Mouse (Mus musculus) layer of hippocampus, adult 8-10 months (tissue): ENCODE measurements at regions not wholly inside any gene's neighbourhood (a gene's known extent, or its start where the extent isn't known, plus 50 kb on each side); places are given as distances from the start of the nearest gene placed in this dataset.

ENCODE experiments used
- DNase-seq, 2 experiments: peaks; one replicate each; pipeline ENCODE4 v3.0.0; 2022; ENCODE audit warnings: low spot score in 2 of 2

DNA sequence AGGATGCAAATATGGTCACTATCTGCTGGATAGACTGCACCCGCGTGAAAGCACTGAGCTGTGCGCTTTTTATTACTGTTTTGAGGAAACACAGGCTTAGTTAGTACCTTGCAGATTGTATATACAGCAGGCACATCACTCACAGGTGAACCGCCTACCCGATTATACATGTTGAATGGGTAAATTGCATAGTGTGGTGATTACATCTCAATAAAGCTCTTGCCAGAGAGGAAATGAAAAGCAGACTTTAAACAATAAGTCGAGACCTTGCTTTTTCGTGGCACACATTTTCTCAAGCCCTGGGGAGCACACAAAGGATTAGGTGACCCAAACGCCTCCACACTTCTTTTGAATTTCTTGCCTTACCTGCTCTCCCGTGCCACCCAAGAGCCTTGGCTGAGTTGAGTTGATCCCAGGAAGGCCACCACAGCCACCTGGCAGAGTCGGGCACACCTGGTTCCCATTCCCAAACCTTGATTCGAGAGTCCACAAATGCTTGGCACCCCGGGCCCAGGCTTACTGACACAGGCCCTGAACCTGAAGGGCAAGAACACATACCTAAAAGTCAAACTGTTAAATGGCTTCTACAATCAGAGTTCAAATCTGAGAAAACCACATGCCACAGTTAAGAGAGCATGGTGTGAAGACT, 175.4 kb upstream of the Dapk1 start:
- no peak for DNase-seq

DNA sequence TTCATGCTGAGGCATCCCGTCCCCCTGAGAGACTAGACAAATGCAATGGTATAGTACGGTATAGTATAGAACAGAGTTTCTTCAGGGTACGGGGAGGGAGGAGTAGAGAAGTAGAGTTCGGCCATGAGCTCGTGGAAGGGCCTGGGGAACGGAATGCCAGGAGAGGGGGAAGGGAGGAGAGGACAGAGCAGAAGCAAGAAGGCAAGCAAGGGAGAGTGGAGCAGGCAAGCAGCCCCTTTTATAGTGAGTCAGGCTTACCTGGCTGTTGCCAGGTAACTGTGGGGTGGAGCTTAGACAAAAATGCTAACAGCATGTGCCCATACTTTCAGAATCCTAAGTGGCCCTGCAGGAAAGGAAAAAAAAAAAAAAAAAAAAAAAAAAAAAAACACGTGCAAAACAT, 174.7 kb upstream of the Dapk1 start:
- DNase-seq = no peak

DNA sequence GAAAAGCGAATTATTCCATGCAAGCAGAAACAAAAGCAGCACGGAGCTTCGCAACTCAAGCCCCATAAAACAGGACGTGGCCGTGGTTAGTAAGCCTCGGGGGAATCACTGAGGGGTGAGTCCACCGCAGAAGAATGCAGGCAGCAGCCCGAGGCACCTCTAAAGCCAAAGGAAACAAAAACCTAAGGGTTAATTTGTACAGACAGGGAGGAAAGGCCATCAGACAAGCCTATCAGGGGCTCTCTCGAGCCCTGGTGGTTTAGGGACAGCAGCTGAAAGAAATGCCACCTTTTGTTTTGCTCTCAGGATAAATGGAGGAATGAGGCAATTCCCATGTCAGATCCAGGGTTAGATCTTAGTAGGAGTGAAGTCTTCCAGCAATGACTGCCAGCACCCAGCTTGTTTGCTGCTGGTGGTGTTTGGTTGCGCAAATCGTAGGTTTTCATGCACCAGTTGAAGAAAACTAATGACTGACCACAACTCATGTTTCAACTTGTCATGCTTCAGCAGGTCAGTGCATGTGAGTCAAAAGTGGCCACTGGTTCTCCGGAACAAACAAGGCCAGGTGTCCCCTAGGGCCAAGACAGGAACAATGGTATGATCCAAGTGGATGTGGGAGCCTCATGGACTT, 173.9 kb upstream of the Dapk1 start:
- no peak for DNase-seq

DNA sequence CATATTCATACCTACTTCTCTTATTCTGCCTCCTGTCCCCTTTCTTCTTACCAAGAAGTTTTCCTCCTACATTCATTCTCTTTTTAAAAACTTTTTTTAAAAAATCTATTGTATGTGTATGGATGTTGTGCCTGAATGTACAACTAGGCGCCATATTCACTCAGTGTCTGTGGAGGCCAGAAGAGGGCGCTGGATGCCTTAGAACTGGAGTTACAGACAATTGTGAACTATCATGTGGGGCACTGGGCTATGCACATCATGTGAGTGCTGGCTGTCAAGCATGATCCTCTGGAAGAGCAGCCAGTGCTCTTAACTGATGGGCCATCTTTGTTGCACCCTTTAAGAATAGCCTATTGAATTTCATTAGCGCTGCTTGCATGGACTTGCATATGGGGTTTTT, 172.6 kb upstream of the Dapk1 start:
- DNase-seq = no peak

DNA sequence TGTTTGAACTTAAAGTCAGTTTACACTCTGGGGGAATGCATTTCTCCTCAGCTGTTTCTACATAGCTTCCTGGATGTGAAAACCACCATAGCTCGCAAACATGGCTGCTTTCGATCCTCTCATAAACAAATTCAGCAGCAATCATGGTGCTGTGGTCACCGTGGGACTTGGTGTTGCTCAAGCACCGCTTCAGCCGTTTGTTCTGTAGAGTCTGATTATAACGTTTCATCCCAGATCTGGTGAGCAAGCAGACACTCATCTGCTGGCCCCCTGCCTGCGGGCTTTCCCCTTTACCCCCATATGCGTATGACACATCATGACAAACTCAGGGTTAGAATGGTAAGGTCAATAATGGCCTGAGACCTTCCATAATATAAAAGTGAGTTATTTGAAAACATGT, 170.3 kb upstream of the Dapk1 start:
- no peak for DNase-seq

DNA sequence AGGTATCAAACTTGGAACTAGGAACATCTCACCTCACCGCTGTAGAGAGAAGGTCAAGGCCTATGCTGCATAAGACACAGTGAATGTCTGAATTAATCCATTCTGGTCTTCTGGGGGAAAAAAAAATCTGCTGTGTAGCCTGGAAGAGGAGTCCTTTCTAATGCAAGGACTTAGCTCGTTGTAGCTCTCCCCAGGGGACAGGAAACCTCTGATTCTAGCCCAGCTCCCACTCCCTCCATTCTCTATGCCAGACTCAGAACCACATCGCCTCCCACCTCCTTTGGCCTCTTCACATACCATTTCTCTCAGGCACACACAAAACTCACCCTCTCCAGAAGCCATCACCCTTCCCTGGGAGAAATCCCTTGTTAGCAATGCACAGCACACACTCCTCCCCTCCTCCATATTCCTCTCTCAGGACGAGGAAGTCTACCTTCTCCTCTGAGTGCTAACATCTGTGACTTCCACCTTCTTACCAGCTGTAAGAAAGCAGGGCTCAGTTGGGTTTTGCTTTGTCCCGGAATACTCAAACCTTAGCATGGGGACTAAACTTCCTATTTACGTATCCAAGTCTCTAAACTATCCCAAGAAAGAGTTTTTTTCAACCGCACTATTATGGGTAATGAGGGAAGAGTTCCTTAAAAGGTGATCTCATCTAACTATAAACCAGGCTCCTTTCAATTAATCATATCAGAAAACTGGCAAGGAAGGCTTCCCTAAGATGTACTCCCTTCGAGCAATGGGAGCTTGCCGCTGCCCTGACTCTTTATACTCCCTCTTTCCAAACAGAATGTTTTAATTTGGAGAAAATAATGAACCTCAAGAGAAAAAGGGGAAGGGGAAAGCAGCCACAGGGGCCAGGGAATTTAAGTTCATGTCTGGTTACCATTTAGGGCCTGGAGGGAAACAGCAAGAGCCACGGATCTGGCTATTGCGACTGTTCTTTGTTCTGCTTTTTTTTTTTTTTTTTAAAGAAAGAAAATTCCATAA, 167.2 kb upstream of the Dapk1 start:
- no peak for DNase-seq

DNA sequence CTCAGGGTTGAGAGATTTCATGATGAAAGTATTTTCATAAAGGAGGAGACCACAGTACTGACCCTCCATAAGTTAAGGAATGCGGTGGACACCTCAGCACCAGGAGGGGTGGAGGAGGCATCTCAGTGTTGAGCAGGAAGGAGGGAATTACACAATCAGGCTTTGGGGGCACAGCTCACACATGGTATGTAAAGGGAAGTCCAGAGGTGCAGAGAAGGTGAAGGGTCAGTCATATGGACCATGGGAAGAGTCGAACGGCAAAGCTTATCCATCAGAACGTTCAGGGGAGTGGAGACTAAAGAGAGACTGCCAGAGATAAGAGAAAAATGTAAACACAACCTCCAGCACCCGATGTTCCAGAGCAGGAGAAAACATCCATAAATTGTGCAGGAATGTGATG, 166.4 kb upstream of the Dapk1 start:
- DNase-seq = no peak

DNA sequence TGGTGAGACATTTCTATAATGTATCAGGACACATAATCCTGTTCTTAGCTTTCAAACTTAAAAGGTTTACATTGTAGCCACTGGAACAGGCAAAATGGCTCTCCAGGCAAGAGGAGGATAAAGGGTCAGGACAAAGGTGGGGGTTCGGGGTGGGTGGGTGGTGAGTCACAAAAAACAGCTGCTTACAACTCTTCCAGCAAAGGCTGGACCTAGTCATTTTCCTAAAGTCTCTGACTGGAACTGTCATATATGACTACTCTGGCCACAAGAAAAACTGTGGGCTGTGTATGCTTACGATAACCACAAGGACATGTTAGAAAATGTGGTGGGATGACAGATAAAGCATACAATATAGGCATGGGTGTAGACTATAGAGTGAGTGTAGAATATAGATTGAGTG, 163.6 kb upstream of the Dapk1 start:
- DNase-seq = no peak

DNA sequence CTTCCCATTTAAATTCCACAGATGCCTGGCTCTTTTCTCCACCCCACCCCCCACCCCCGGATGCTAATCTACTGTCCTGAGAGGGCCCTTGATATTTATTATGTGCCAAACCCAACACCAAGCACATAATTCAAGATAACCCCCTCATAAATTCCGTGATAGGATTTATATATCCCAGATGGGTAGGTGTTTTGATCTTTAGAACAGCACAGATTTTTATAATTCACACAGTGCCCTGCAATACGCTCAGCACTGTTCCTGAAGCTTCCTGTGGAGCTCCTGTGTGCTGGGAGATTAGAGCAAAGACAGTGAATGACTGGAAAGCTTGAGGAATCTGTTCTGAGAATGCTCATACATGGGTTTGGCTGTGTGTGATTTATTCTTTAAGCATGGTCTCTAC, 161.2 kb upstream of the Dapk1 start:
- no peak for DNase-seq

DNA sequence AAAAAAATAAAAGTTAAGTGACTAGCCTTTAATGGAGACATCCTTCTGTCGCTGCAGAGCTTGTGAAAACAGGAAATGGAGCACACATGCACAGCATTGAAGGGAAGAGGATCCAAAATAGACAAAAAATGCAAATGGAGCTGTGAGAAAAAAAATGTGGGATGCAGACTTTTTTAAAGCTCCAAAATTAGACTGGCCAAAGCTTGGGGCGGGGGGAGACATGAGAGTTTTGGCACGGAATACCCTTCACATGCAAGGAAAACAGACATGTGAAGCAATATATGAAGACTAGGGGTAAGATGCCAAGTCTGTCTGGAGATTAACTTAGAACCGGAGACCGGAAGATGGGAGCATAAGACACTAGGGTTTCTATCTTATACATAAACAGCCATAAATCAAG, 156.6 kb upstream of the Dapk1 start:
- no peak for DNase-seq

DNA sequence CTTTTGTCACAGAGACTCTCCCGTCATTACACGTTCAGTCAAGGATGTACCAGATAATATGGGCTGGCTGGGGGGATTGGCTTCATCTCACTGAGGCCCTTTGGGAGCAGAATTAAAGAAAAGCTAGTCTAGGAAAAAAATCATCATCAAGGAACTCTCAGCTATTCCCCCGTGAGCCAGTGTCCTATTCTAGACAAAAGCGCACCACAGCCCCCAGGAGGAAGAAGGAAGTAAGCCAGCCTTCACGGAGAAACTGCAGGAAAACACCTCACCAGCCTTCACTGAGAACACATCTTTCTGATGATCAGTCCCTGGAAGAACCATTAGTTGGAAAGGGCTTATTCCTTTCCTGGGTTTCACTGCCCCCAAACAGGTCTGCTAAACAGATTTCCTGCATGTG, 154.8 kb upstream of the Dapk1 start:
- DNase-seq = no peak

DNA sequence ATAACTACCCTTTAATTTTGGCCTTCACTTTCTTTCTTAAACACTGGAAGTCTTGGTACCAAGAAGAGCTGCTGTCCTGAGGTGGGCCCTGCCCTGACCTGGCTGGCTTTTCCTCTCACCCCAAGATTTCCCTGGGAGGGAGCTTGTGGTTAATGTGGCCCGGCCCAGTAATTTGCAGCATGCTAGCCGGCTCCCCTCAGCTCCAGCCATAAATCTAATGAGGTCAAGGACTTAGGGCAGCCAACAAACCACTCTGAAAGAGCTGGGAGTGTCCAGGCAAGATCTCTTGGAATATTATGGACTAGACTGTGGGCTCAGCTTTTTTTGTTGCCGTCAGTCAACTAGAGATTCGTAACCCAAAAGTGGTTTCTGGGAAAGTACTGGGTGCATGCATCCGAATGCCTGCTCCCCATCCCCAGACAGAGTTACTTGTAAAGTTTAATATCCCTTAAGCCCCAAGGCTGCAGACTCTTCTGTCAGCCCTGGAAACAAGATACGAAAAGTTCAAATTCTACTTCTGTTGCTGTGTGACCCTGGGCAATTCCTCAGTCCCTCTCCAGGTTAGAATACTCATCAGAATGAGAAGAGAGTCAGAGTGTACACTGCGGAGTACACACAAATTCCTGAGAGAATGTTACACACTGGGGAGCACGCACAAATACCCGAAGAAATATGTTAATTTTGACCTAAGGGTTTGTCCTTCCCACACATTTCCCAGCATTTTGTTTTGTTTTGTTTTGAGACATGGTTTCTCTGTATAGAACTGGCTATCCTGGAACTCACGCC, 150.8 kb upstream of the Dapk1 start:
- DNase-seq = no peak

DNA sequence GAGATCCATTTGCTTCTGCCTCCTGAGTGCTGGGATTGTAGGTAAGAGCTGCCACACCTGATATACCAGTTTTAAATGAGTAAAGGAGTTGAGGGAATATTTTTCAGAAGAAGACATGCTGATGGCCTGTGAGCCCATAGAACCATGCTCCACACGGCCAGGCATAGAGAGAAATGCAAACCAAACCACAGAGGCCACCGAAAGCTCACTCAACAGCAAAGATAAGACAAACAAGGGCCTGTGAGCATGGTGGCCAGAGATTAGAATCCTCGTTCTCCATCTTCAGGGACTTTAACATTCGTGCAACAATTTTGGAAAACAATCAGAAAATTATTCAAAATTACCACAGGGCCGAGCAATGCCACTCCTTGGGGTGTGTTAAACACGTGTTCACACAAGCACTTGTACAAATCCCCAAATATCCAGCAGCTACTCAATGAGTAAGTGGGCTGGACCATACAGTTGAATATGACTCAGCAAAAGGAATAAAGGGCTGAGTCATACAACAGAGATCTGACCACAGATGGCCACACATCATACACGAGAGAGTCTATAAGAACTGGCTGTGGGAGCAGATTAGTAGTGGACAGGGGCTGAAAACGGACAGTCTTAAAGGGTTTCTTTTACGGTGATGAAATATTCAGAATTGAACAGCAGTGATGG, 147.8 kb upstream of the Dapk1 start:
- no peak for DNase-seq

DNA sequence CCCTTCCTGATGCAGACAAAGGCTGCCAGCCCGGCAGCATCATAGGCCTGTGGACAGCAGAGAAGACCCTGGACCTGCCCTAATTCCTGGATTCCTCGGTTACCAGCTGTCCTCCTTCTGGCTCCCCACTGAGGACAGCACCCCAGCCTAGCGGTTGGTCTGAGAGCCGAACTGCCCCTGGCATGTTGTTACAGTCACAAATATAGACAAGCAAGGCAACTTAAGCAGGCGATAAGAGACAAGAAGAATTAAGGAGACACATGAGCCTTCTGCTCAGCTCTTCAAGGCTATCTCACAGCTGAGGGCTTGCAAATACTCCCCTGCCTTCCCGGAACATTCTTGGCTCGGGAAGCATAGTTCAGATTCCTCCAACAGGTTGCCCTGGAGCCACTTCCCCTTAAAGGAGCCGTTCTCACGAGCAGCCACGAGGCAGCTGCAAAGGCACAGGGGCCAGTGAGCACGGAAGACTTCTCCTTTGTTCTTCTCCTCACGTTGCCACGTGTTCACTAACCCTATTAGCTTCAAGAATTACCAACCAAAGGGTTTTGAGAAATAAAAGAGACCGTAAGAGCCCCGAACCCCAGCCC, 146.6 kb upstream of the Dapk1 start:
- DNase-seq = no peak

DNA sequence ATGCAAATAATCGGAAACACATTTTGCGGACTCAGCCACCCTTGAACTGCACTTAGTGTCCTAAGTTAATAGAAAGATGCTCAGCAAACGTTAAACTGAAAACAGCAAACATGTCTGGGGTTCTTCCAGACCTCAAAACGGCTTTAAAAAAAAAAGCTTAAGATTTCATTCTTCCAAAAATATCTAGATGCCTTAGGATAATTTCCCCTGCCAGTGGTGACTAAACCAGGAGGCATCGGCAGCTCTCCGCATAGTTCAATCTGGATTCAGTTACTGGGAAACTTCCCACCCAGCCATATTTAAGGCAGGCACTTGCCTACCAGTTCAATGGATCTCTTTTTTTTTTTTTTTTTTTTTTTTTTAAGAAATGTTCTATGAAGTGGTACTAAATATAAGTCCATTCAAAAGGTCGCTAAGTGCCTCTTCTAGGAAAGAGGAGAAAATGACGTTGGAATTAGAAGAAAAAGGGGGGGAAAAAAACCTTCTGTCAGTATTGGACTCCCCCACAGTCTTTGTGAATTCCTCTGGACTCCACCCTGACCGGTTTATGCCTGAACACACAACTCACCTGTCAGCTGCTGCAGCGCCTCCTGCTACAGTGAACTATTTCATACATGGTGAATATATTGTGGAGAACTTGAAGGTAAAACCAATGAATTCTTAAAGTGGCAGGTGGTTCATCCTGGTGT, 145.7 kb upstream of the Dapk1 start:
- no peak for DNase-seq

DNA sequence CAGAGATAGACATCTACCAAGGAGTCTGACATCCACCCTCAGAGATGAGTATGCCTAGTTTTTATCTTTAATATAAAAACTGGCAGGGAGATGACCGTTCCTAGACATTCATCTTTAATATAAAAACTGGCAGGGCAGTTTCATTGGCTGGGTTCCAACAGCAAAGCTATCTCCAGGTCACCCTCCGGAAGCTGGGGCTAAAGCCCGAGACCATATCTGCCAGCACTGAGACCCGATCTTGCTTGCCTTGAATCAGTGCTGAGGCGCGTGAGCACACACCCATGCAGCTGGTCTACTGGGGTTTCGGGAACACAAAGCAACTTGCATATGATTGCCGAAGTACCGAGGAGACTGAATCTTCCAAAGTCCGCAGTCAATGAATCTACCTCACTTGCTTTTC, 144.5 kb upstream of the Dapk1 start:
- no peak for DNase-seq

DNA sequence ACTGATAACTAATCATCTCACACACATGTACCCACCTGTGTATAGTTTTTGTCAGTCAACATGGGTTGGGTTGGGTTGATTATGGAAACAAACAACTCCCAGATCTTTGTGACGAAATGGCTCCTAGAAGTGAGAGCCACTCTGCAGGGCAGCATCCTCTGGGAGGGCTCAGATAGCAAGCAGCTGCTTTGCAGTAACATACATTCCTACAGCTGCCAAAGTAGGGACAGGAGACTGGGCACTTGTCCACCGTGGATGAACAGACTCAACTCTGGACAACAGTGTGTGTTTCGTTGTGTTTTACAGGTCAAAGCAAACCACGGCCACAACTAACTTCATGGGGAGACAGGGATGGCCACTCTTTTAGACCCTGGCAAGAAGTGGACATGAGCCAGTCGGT, 142.7 kb upstream of the Dapk1 start:
- no peak for DNase-seq

DNA sequence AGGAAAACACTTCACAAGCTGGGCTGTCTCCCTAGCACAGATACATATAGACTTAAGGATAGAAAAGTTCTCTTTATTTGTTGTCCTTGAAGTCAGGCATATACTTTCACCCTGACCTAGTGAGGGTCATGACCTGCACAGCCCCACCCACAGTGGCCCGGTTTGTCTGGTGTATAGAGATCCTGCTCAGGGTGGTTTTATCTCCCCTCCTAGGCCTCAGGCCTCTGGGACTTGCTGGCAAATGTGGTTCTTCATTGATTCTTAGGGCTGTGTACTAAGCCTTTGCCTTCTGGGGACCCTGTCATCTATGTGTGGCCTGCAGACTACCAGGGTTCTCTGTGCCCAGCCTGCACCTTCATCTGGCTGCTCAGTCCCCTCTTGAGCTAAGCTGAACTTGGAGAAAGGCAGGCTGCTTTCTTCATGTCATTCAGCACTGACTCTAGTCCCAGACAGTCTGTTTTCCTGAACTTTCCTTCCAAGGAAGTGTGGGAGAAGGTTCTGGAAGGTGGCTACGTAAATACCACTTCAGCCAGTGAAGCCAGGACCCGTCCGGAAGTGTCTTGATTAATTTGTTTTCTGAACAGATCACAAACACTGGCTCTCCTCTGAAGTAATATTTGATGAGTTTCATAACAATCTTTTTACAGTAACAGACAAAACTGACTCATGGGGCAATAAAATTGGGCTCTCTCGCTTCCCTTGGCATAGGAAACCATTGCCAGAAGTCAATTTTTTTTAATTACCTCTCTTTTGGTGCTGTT, 135.0 kb upstream of the Dapk1 start:
- no peak for DNase-seq

DNA sequence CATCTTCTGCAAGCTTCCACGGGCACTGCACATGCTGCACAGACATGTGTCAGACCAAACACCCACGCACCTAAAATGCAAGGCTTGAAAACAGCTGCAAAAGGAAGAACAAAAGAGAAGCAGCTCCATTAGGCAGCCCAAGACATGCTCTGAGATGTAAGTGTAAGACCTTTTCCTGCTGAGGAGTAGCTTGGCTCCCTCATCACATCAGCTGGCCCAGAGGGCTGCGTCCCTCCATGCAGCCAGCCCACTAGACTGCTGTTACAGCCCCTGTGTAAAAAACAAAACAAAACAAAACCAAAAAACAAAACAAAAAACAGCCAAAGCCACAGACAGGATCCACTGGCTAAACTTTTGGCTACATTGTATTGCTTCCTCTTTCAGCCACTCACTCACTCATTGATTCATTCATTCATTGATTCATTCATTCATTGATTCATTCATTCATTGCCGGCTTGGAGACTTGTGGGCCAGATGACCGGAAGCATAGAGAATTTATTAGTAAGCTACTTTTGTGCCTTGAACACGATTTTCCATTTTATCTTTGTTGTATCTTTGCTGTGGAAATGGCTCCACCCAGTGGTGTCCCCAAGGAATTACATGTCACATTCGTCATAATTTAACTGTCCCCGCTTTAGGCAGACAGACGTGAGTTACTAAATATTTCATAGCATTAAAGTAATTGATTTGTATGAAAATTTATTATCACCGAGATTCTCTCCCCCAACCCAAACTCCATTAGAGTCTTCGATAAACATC, 133.7 kb upstream of the Dapk1 start:
- peak in 1 of 2 experiments; percentile 62 for DNase-seq
